Mouse (Mus musculus) limb, embryonic 15.5 days (tissue): ENCODE measurements around the gene Pde11a. TPM values are rescaled to one million over a fixed set of nuclear protein-coding genes. Genes with fewer than 3 reads are reported as not detected.
A peak's percentile ranks its signal among the peaks of the same experiment; 100 is the strongest.

Source experiments
- ATAC-seq: fragments of 200-750 bp; cut with Nextera tagmentation; 2 replicates; pipeline ENCODE4 v1.8.0; 2017; ENCODE audit warnings: low read depth, moderate TSS enrichment; ENCODE audit not compliant: insufficient number of reproducible peaks, low FRiP score, low TSS enrichment
- H3K27ac ChIP-seq: fragments of 300-500 bp; sonication (generic); 2 replicates; pipeline ENCODE4 v1.5.1; 2015; ENCODE audit warnings: moderate library complexity, mild to moderate bottlenecking, inconsistent platforms
- H3K27me3 ChIP-seq: fragments of 300-500 bp; sonication (generic); 2 replicates; pipeline ENCODE4 v1.6.1; 2015; ENCODE audit warnings: inconsistent platforms
- H3K36me3 ChIP-seq: fragments of 300-500 bp; sonication (generic); 2 replicates; pipeline ENCODE4 v1.6.1; 2015; ENCODE audit warnings: inconsistent platforms
- H3K4me1 ChIP-seq: fragments of 300-500 bp; sonication (generic); 2 replicates; pipeline ENCODE4 v1.6.1; 2015; ENCODE audit warnings: inconsistent platforms
- H3K4me2 ChIP-seq: fragments of 300-500 bp; sonication (generic); 2 replicates; pipeline ENCODE4 v1.6.1; 2015; ENCODE audit warnings: mild to moderate bottlenecking, inconsistent platforms
- H3K4me3 ChIP-seq: fragments of 300-500 bp; sonication (generic); 2 replicates; pipeline ENCODE4 v1.5.1; 2015; ENCODE audit warnings: mild to moderate bottlenecking, inconsistent platforms
- H3K9ac ChIP-seq: fragments of 300-500 bp; sonication (generic); 2 replicates; pipeline ENCODE4 v1.6.1; 2015; ENCODE audit warnings: inconsistent platforms
- H3K9me3 ChIP-seq: fragments of 300-500 bp; sonication (generic); 2 replicates; pipeline ENCODE4 v1.6.1; 2016; ENCODE audit warnings: inconsistent platforms
- WGBS: fragments of 180-500 bp; shearing (Covaris S2); methylation state at CpG from one replicate; pipeline ENCODE4 v1.1.7; 2015; 5-methylcytosine and 5-hydroxymethylcytosine counted together
- polyA plus RNA-seq: library from polyadenylated mRNA; unstranded; fragments of >200 nt; fragmentation: Nextera tagmentation; extraction: Ambion mirVana; gene quantifications from 2 replicates; pipeline ENCODE4 v1.2.1, GENCODE M21; 2015

The Pde11a gene
- polyA plus RNA-seq, 1 experiment from 2014 or later = 0.50 TPM

- Histone ChIP-seq H3K4me2 (no peak overlapping the region), H3K9me3 (no peaks in the 10 kb centered on the region), H3K4me3 (no peak overlapping the region), H3K9ac (no peak overlapping the region), H3K27me3 (no peaks in the 10 kb centered on the region), H3K27ac (no peak overlapping the region), H3K4me1 (peaks cover 8% of the 10 kb centered on the region; the same call in 1 of the 2 replicates), H3K36me3 (no peaks in the 10 kb centered on the region)
- ATAC-seq = no peak
- 18% methylated on average over 8 of the region's 8 CpGs for WGBS
Measured at GRCm38 (mm10) chr2:75998692-75999091, 339.9 kb downstream of the Pde11a start.

GRCm38 (mm10) chr2:75997726-75998125 lies 340.8 kb downstream of the Pde11a start:
- Histone ChIP-seq H3K9ac (no peak overlapping the region), H3K36me3 (no peaks in the 10 kb centered on the region), H3K4me1 (peaks cover 8% of the 10 kb centered on the region; the same call in 1 of the 2 replicates), H3K4me2 (no peak overlapping the region), H3K4me3 (no peak overlapping the region), H3K27me3 (no peaks in the 10 kb centered on the region), H3K27ac (no peak overlapping the region), H3K9me3 (no peaks in the 10 kb centered on the region)
- 55% methylated on average over 12 of the region's 12 CpGs for WGBS
- no peak for ATAC-seq

- Histone ChIP-seq H3K36me3 (no peaks in the 10 kb centered on the region), H3K27me3 (no peaks in the 10 kb centered on the region), H3K9me3 (no peaks in the 10 kb centered on the region), H3K9ac (no peak overlapping the region), H3K4me2 (no peak overlapping the region), H3K4me1 (peaks cover 26% of the 10 kb centered on the region), H3K27ac (no peak overlapping the region), H3K4me3 (no peak overlapping the region)
- no peak for ATAC-seq
- WGBS = 96% methylated on average over 11 of the region's 11 CpGs
Measured at GRCm38 (mm10) chr2:75994841-75995240, 343.7 kb downstream of the Pde11a start.

- Histone ChIP-seq H3K27me3 (no peaks in the 10 kb centered on the region), H3K4me2 (no peak overlapping the region), H3K36me3 (no peaks in the 10 kb centered on the region), H3K9me3 (no peaks in the 10 kb centered on the region), H3K4me1 (peaks cover 34% of the 10 kb centered on the region), H3K4me3 (no peak overlapping the region), H3K27ac (peak overlapping the region; percentile 23; the same call in 1 of the 2 replicates), H3K9ac (no peak overlapping the region)
- WGBS = 16% methylated on average over 6 of the region's 6 CpGs
- peak; percentile 50; the same call in 1 of the 2 replicates for ATAC-seq
Measured at GRCm38 (mm10) chr2:75991581-75992205, 346.9 kb downstream of the Pde11a start.

- Histone ChIP-seq H3K4me2 (0 out of 2 replicates have a peak overlapping the region, but pooled peaks have one; percentile 6), H3K9me3 (no peaks in the 10 kb centered on the region), H3K27me3 (no peaks in the 10 kb centered on the region), H3K36me3 (no peaks in the 10 kb centered on the region), H3K4me1 (peaks cover 34% of the 10 kb centered on the region), H3K27ac (peak overlapping the region; percentile 23; the same call in 1 of the 2 replicates), H3K9ac (no peak overlapping the region), H3K4me3 (no peak overlapping the region)
- WGBS = 46% methylated on average over 13 of the region's 13 CpGs
- ATAC-seq = no peak
Measured at GRCm38 (mm10) chr2:75990885-75991539, 347.6 kb downstream of the Pde11a start.

- H3K27ac ChIP-seq = no peak overlapping the region
- H3K9ac ChIP-seq = no peak overlapping the region
- no peaks in the 10 kb centered on the region for H3K27me3 ChIP-seq
- H3K9me3 ChIP-seq = no peaks in the 10 kb centered on the region
- peaks cover 37% of the 10 kb centered on the region for H3K4me1 ChIP-seq
- 39% methylated on average over 4 of the region's 4 CpGs for WGBS
- H3K4me2 ChIP-seq = no peak overlapping the region
- H3K4me3 ChIP-seq = no peak overlapping the region
- H3K36me3 ChIP-seq = no peaks in the 10 kb centered on the region
- ATAC-seq = no peak
Measured at GRCm38 (mm10) chr2:75989694-75990093, 348.9 kb downstream of the Pde11a start.

- Histone ChIP-seq H3K4me2 (no peak overlapping the region), H3K9ac (no peak overlapping the region)
Measured at GRCm38 (mm10) chr2:75988779-75989363, 349.7 kb downstream of the Pde11a start.

GRCm38 (mm10) chr2:75988378-75988777 lies 350.2 kb downstream of the Pde11a start:
- peaks cover 37% of the 10 kb centered on the region for H3K4me1 ChIP-seq
- no peaks in the 10 kb centered on the region for H3K9me3 ChIP-seq
- no peak for ATAC-seq
- no peak overlapping the region for H3K27ac ChIP-seq
- no peak overlapping the region for H3K9ac ChIP-seq
- H3K27me3 ChIP-seq = no peaks in the 10 kb centered on the region
- H3K36me3 ChIP-seq = no peaks in the 10 kb centered on the region
- WGBS = 12% methylated on average over 4 of the region's 4 CpGs
- H3K4me3 ChIP-seq = no peak overlapping the region
- no peak overlapping the region for H3K4me2 ChIP-seq

More at GRCm38 (mm10) chr2:75988779-75989363, 349.7 kb downstream of the Pde11a start:
- Histone ChIP-seq H3K9me3 (no peaks in the 10 kb centered on the region), H3K27me3 (no peaks in the 10 kb centered on the region), H3K27ac (0 out of 2 replicates have a peak overlapping the region, but pooled peaks have one; percentile 6), H3K4me1 (peaks cover 37% of the 10 kb centered on the region), H3K36me3 (no peaks in the 10 kb centered on the region), H3K4me3 (no peak overlapping the region)
- WGBS = 15% methylated on average over 7 of the region's 7 CpGs
- ATAC-seq = no peak

- ATAC-seq = no peak
- peaks cover 37% of the 10 kb centered on the region for H3K4me1 ChIP-seq
- no peaks in the 10 kb centered on the region for H3K27me3 ChIP-seq
- no peaks in the 10 kb centered on the region for H3K36me3 ChIP-seq
- no peak overlapping the region for H3K27ac ChIP-seq
- WGBS = 47% methylated on average over 9 of the region's 9 CpGs
- no peak overlapping the region for H3K9ac ChIP-seq
- H3K9me3 ChIP-seq = no peaks in the 10 kb centered on the region
- H3K4me2 ChIP-seq = no peak overlapping the region
- no peak overlapping the region for H3K4me3 ChIP-seq
Measured at GRCm38 (mm10) chr2:75987739-75988138, 350.8 kb downstream of the Pde11a start.

GRCm38 (mm10) chr2:75985124-75985523 lies 353.4 kb downstream of the Pde11a start:
- Histone ChIP-seq H3K36me3 (no peaks in the 10 kb centered on the region), H3K4me1 (peaks cover 18% of the 10 kb centered on the region), H3K9me3 (no peaks in the 10 kb centered on the region), H3K9ac (no peak overlapping the region), H3K27me3 (no peaks in the 10 kb centered on the region), H3K4me3 (no peak overlapping the region), H3K27ac (no peak overlapping the region), H3K4me2 (no peak overlapping the region)
- no peak for ATAC-seq
- 3% methylated on average over 2 of the region's 2 CpGs for WGBS

GRCm38 (mm10) chr2:75983847-75984246 lies 354.7 kb downstream of the Pde11a start:
- 82% methylated on average over 3 of the region's 3 CpGs for WGBS
- H3K4me3 ChIP-seq = no peak overlapping the region
- peaks cover 16% of the 10 kb centered on the region for H3K4me1 ChIP-seq

GRCm38 (mm10) chr2:75983091-75983490 lies 355.5 kb downstream of the Pde11a start:
- no peaks in the 10 kb centered on the region for H3K36me3 ChIP-seq
- no peaks in the 10 kb centered on the region for H3K27me3 ChIP-seq
- no peak overlapping the region for H3K4me2 ChIP-seq
- no peak overlapping the region for H3K4me3 ChIP-seq
- peaks cover 8% of the 10 kb centered on the region; the same call in 1 of the 2 replicates for H3K4me1 ChIP-seq
- ATAC-seq = no peak
- no peak overlapping the region for H3K27ac ChIP-seq
- 91% methylated on average over 3 of the region's 3 CpGs for WGBS
- H3K9ac ChIP-seq = no peak overlapping the region
- no peaks in the 10 kb centered on the region for H3K9me3 ChIP-seq

More at GRCm38 (mm10) chr2:75983847-75984246, 354.7 kb downstream of the Pde11a start:
- no peak overlapping the region for H3K27ac ChIP-seq
- H3K9me3 ChIP-seq = no peaks in the 10 kb centered on the region
- H3K27me3 ChIP-seq = no peaks in the 10 kb centered on the region
- no peak overlapping the region for H3K9ac ChIP-seq
- H3K4me2 ChIP-seq = no peak overlapping the region
- H3K36me3 ChIP-seq = no peaks in the 10 kb centered on the region
- no peak for ATAC-seq
